Mouse (Mus musculus): ENCODE data around the gene Ngef. TPM values are rescaled to one million over a fixed set of nuclear protein-coding genes. Genes with fewer than 3 reads are reported as not detected.

The Ngef gene
- not detected in 2 replicates for polyA plus RNA-seq (2011; ENCODE audit: insufficient read depth, insufficient read length, low replicate concordance, missing spikeins)

- Histone ChIP-seq H3K27ac (ENCODE audit: control insufficient read depth, insufficient read depth, low read depth, low read length, poor library complexity) (no peak within 1 kb of the TSS), H3K4me3 (replicated peaks; ENCODE audit: control insufficient read depth, low read depth, low read length) (no peak within 1 kb of the TSS), H3K4me1 (ENCODE audit: control insufficient read depth, insufficient read depth, low read length) (no peaks in the 10 kb centered on the region)
- TF ChIP-seq POLR2A (IDR thresholded peaks at IDR 0.05; ENCODE audit: borderline replicate concordance, control insufficient read depth, low read depth, low read length) (no peak), CTCF (IDR thresholded peaks at IDR 0.05; ENCODE audit: control insufficient read depth, insufficient read depth, low read length) (no peak)
- 75% methylated on average over 6 of the region's 6 CpGs for WGBS
These were observed at the start of gene Ngef for GRCm38 (mm10) chr1:87573800-87574215. Gene Ngef, minus strand, starts transcription at chr1:87573870.

- Histone ChIP-seq H3K4me3 (replicated peaks; ENCODE audit: control insufficient read depth, low read depth, low read length) (peak overlapping the region; percentile 87), H3K27ac (ENCODE audit: control insufficient read depth, insufficient read depth, low read depth, low read length, poor library complexity) (peak overlapping the region; percentile 96), H3K4me1 (ENCODE audit: control insufficient read depth, insufficient read depth, low read length) (peaks cover 24% of the 10 kb centered on the region)
- 5% methylated on average over 3 of the region's 3 CpGs for WGBS
- TF ChIP-seq POLR2A (IDR thresholded peaks at IDR 0.05; ENCODE audit: borderline replicate concordance, control insufficient read depth, low read depth, low read length), result no peak
These were observed 48.2 kb upstream of the Ngef start for GRCm38 (mm10) chr1:87621858-87622279.

- Histone ChIP-seq H3K4me1 (ENCODE audit: control insufficient read depth, insufficient read depth, low read length) (peaks cover 21% of the 10 kb centered on the region), H3K27ac (ENCODE audit: control insufficient read depth, insufficient read depth, low read depth, low read length, poor library complexity) (peak overlapping the region; percentile 96), H3K4me3 (replicated peaks; ENCODE audit: control insufficient read depth, low read depth, low read length) (peak overlapping the region; percentile 87)
- 2% methylated on average over 9 of the region's 9 CpGs for WGBS
- TF ChIP-seq POLR2A (IDR thresholded peaks at IDR 0.05; ENCODE audit: borderline replicate concordance, control insufficient read depth, low read depth, low read length) (no peak), CTCF (IDR thresholded peaks at IDR 0.05; ENCODE audit: control insufficient read depth, insufficient read depth, low read length) (no peak)
These were observed 47.6 kb upstream of the Ngef start for GRCm38 (mm10) chr1:87621146-87621857.

- peak overlapping the region; percentile 87 for H3K4me3 ChIP-seq (replicated peaks; ENCODE audit: control insufficient read depth, low read depth, low read length)
- TF ChIP-seq POLR2A (IDR thresholded peaks at IDR 0.05; ENCODE audit: borderline replicate concordance, control insufficient read depth, low read depth, low read length) (no peak), CTCF (IDR thresholded peaks at IDR 0.05; ENCODE audit: control insufficient read depth, insufficient read depth, low read length) (no peak)
- peaks cover 21% of the 10 kb centered on the region for H3K4me1 ChIP-seq (ENCODE audit: control insufficient read depth, insufficient read depth, low read length)
- H3K27ac ChIP-seq (ENCODE audit: control insufficient read depth, insufficient read depth, low read depth, low read length, poor library complexity), result peak overlapping the region; percentile 96
- whole genome bisulfite sequencing, result 3% methylated on average over 6 of the region's 6 CpGs
These were observed 47.0 kb upstream of the Ngef start for GRCm38 (mm10) chr1:87620693-87621092.

- TF ChIP-seq CTCF (IDR thresholded peaks at IDR 0.05; ENCODE audit: control insufficient read depth, insufficient read depth, low read length) (0 out of 2 replicates have a peak, but pooled peaks have one; percentile 4), POLR2A (IDR thresholded peaks at IDR 0.05; ENCODE audit: borderline replicate concordance, control insufficient read depth, low read depth, low read length) (peak; percentile 80)
- WGBS, result under 1% methylated on average over 12 of the region's 12 CpGs
- Histone ChIP-seq H3K27ac (ENCODE audit: control insufficient read depth, insufficient read depth, low read depth, low read length, poor library complexity) (peak within 1 kb of the TSS; percentile 96), H3K4me3 (replicated peaks; ENCODE audit: control insufficient read depth, low read depth, low read length) (peak within 1 kb of the TSS; percentile 87), H3K4me1 (ENCODE audit: control insufficient read depth, insufficient read depth, low read length) (peaks cover 21% of the 10 kb centered on the region)
These were observed 46.6 kb upstream of the Ngef start, which contains the start of gene Inpp5d for GRCm38 (mm10) chr1:87620211-87620668. Gene Inpp5d, plus strand, starts transcription at chr1:87620312.

- TF ChIP-seq POLR2A (IDR thresholded peaks at IDR 0.05; ENCODE audit: borderline replicate concordance, control insufficient read depth, low read depth, low read length), result no peak
- no peak for TF ChIP-seq CTCF (IDR thresholded peaks at IDR 0.05; ENCODE audit: control insufficient read depth, insufficient read depth, low read length)
- Histone ChIP-seq H3K4me3 (replicated peaks; ENCODE audit: control insufficient read depth, low read depth, low read length) (no peak overlapping the region), H3K27ac (ENCODE audit: control insufficient read depth, insufficient read depth, low read depth, low read length, poor library complexity) (no peak overlapping the region), H3K4me1 (ENCODE audit: control insufficient read depth, insufficient read depth, low read length) (no peaks in the 10 kb centered on the region; the same call in 1 of the 2 replicates)
- 85% methylated on average over 2 of the region's 2 CpGs for WGBS
These were observed 41.1 kb upstream of the Ngef start for GRCm38 (mm10) chr1:87614576-87615295.

- TF ChIP-seq CTCF (IDR thresholded peaks at IDR 0.05; ENCODE audit: control insufficient read depth, insufficient read depth, low read length) (peak; percentile 87), POLR2A (IDR thresholded peaks at IDR 0.05; ENCODE audit: borderline replicate concordance, control insufficient read depth, low read depth, low read length) (no peak; the same call in 1 of the 2 replicates)
- Histone ChIP-seq H3K4me1 (ENCODE audit: control insufficient read depth, insufficient read depth, low read length) (no peaks in the 10 kb centered on the region), H3K4me3 (replicated peaks; ENCODE audit: control insufficient read depth, low read depth, low read length) (no peak overlapping the region), H3K27ac (ENCODE audit: control insufficient read depth, insufficient read depth, low read depth, low read length, poor library complexity) (no peak overlapping the region)
- 29% methylated on average over 7 of the region's 7 CpGs for WGBS
These were observed 34.9 kb upstream of the Ngef start for GRCm38 (mm10) chr1:87608416-87609046.
